Mouse (Mus musculus) hindbrain, embryonic 10.5 days (tissue): ENCODE data around the gene Mettl23. TPM values are rescaled to one million over a fixed set of nuclear protein-coding genes. Genes with fewer than 3 reads are reported as not detected.
"Not testable (repeated sequence)": the region's sequence is repeated elsewhere in the genome, so short reads cannot be mapped to it uniquely, and the experiment has no call there.

ENCODE experiments used
- DNase-seq: peaks from one replicate; pipeline ENCODE4 v3.0.0-alpha.2; 2017; ENCODE audit warnings: low spot score
- H3K27ac ChIP-seq: fragments of 300-500 bp; sonication (generic); 2 replicates; pipeline ENCODE4 v1.5.1; 2016; ENCODE audit warnings: mild to moderate bottlenecking, moderate library complexity
- H3K27me3 ChIP-seq: fragments of 300-500 bp; sonication (generic); 2 replicates; pipeline ENCODE4 v1.6.1; 2016; ENCODE audit warnings: mild to moderate bottlenecking; ENCODE audit not compliant: poor library complexity, insufficient read depth, severe bottlenecking
- H3K36me3 ChIP-seq: fragments of 300-500 bp; sonication (generic); 2 replicates; pipeline ENCODE4 v1.6.1; 2016; ENCODE audit warnings: mild to moderate bottlenecking, moderate library complexity
- H3K4me1 ChIP-seq: fragments of 300-500 bp; sonication (generic); replicated peaks from 2 replicates; pipeline ENCODE4 v1.6.1; 2016; ENCODE audit warnings: mild to moderate bottlenecking
- H3K4me3 ChIP-seq: fragments of 300-500 bp; sonication (generic); 2 replicates; pipeline ENCODE4 v1.5.1; 2016; ENCODE audit warnings: mild to moderate bottlenecking, moderate library complexity
- H3K9me3 ChIP-seq: fragments of 300-500 bp; sonication (generic); 2 replicates; pipeline ENCODE4 v1.6.1; 2016; ENCODE audit warnings: mild to moderate bottlenecking, moderate library complexity
- WGBS: fragments of 180-500 bp; shearing (Covaris S2); methylation state at CpG from one replicate; pipeline ENCODE4 v1.1.7; 2016; 5-methylcytosine and 5-hydroxymethylcytosine counted together
- polyA plus RNA-seq: library from polyadenylated mRNA; unstranded; fragments of >200 nt; fragmentation: Nextera tagmentation; extraction: Ambion mirVana; gene quantifications from 2 replicates; pipeline ENCODE4 v1.2.1, GENCODE M21; 2016

Mettl23 gene
- polyA plus RNA-seq, 1 experiment from 2014 or later = 62.3 TPM

DNA sequence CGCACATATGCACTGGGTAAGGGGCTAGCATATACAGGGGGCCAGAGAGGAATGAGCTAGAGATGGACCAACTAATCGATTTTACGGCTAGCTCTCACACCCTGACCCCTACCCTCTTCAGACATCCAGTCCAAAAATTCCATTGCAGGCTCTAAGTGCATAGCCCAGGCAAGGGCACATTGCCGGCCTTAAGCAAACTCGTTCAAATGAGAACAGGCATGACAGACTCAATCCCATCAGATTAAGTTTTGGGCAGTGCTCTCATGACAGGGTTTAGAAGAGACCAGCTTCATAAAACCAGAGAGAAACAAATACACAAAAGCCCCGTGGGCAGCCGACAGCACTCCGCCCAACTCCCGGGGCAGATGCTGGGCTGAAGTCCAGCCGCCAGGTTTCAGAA, 20.9 kb upstream of the Mettl23 start:
- peak overlapping the region; percentile 46; the same call in 1 of the 2 replicates for H3K27ac ChIP-seq

DNA sequence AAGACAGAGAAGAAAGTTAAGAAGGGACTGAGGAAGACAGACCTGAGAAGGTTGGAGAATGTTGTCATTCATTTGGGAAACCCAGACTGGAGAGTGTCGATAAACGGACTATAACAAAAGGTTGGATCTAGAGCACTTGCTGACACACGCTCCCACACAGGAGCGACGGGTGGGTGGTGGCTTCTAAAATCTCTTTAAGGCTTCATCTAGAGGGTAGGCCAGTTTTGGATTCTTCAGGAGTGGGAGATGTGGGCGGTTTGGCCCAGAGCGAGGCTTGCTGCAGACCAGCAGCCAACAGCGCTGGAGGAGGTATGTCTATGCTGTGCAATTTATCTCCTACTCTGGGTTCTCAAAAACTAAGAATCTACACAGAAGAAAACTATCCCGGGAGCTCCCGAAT, 20.5 kb upstream of the Mettl23 start:
- DNase-seq = no peak
- Histone ChIP-seq H3K27me3 (no peaks in the 10 kb centered on the region), H3K27ac (no peak overlapping the region), H3K9me3 (no peaks in the 10 kb centered on the region), H3K36me3 (0 out of 2 replicates have a peak, but pooled peaks cover 5% of the 10 kb centered on the region), H3K4me1 (peaks cover 70% of the 10 kb centered on the region), H3K4me3 (no peak overlapping the region)
- 90% methylated on average over 10 of the region's 10 CpGs for WGBS

More for the DNA sequence above, 20.9 kb upstream of the Mettl23 start:
- H3K9me3 ChIP-seq = no peaks in the 10 kb centered on the region
- H3K4me3 ChIP-seq = no peak overlapping the region
- no peaks in the 10 kb centered on the region for H3K27me3 ChIP-seq
- whole genome bisulfite sequencing = 69% methylated on average over 10 of the region's 10 CpGs
- H3K4me1 ChIP-seq = peaks cover 69% of the 10 kb centered on the region
- no peak for DNase-seq
- 0 out of 2 replicates have a peak, but pooled peaks cover 5% of the 10 kb centered on the region for H3K36me3 ChIP-seq

DNA sequence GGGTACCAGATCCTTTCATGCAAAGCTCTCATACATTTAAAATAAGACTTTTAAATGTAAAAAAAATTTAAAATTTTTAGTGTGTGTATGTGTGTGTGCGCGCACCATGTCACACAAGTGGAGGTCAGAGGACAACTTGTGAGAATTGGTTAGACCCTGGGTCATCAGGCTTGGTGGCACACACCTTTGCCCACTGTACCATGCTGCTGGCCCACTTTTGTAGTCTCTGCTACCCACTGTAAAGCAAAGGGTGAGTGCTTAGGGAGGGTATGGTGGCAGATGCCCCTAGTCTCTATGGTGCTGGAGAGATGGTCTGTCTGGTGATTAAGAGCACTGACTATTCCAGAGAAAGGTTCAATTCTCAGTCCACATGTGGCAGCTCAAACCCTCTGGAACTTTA, 19.8 kb upstream of the Mettl23 start:
- H3K4me1 ChIP-seq = peaks cover 75% of the 10 kb centered on the region

DNA sequence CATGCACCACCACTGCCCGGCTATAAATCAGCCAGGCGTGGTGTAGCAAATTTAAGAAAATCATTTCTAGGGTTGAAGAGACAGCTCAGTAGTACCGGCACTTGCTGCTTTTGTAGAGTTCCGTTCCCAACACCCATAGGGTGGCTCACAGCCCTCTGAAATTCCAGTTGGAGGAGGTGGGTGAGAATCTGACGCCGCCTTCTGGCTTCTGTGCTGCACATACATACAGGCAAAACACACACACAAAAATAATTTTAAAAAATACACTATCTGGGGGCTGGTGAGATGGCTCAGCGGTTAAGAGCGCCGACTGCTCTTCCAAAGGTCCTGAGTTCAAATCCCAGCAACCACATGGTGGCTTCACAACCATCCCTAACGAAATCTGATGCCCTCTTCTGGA, 19.2 kb upstream of the Mettl23 start:
- not testable (repeated sequence) for H3K4me3 ChIP-seq, H3K27me3 ChIP-seq, H3K9me3 ChIP-seq, DNase-seq, H3K27ac ChIP-seq, H3K36me3 ChIP-seq
- H3K4me1 ChIP-seq = peaks cover 75% of the 10 kb centered on the region
- 95% methylated on average over 10 of the region's 10 CpGs for WGBS

More for the DNA sequence above, 19.8 kb upstream of the Mettl23 start:
- Histone ChIP-seq H3K9me3 (no peaks in the 10 kb centered on the region), H3K27me3 (no peaks in the 10 kb centered on the region), H3K36me3 (0 out of 2 replicates have a peak, but pooled peaks cover 5% of the 10 kb centered on the region), H3K27ac (no peak overlapping the region), H3K4me3 (no peak overlapping the region)
- DNase-seq = no peak
- WGBS = 98% methylated on average over 2 of the region's 2 CpGs

DNA sequence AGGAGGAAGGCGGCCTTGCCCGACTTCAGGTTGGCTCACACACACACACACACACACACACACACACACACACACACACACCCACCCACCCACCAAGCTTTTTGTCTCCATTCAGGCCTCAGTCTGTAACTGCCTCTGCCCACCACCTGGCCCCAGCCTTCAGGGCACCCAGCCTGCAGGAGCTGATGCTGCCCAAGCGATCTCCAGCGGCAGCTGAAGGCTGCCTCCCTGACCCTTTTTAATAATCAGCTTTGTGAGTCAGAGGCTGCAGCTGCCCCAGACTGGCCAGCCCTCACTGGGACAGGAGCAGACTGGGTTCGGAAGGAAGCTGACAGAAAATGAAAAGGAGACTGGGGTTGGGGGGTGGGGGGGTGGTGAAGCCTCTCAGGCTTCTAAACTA, 17.8 kb upstream of the Mettl23 start:
- peak; percentile 31 for DNase-seq
- Histone ChIP-seq H3K4me3 (peak overlapping the region; percentile 85), H3K27me3 (no peaks in the 10 kb centered on the region), H3K9me3 (no peaks in the 10 kb centered on the region), H3K4me1 (peaks cover 75% of the 10 kb centered on the region), H3K36me3 (0 out of 2 replicates have a peak, but pooled peaks cover 5% of the 10 kb centered on the region), H3K27ac (peak overlapping the region; percentile 94)
- WGBS = 30% methylated on average over 5 of the region's 5 CpGs

DNA sequence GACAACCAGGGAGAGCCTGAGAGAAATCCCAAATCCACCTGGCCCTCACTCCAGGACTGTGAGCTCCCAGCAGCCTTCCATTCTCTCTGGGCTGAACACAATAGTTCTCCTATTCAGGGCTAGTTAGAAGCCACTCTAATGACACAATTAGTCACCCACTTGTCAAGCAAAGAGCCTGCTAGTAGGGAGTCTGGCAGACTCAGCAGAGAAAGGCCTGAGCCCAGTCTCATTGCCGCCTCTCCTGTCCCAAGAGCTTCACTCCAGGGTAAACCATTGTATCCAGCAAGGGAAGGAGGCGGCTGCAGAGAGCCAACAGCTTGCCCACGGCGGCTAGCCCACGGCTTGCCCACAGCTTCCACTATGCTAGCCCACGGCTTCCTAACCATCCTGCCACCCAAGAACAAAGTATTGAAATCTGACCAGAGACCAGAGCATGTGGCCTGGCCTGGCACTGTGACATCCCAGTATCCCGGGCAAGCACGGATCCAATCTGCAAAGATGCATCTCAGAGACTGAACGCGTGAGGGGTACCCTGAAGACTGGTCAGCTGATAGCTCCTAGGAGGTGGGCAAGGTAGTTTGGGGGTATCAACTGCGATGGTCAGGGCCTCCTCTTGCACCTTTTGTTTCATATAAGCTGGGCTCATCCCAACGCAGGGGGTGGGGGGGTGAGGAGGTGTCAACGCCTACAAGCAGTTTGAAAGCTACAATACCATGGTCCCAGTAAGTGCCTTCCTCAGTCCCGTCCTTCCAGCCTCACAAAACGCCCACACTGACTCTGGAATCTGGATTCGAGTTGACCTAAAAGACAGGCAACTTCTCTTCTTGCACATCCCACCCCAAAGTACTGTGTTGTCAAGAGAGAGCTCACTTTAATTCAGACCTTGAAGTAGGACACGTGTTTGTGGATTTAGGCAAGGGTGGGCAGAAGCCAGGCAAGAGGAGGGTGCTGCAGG, 16.3 kb upstream of the Mettl23 start:
- Histone ChIP-seq H3K9me3 (no peaks in the 10 kb centered on the region), H3K4me1 (peaks cover 61% of the 10 kb centered on the region)
- DNase-seq = peak; percentile 41

DNA sequence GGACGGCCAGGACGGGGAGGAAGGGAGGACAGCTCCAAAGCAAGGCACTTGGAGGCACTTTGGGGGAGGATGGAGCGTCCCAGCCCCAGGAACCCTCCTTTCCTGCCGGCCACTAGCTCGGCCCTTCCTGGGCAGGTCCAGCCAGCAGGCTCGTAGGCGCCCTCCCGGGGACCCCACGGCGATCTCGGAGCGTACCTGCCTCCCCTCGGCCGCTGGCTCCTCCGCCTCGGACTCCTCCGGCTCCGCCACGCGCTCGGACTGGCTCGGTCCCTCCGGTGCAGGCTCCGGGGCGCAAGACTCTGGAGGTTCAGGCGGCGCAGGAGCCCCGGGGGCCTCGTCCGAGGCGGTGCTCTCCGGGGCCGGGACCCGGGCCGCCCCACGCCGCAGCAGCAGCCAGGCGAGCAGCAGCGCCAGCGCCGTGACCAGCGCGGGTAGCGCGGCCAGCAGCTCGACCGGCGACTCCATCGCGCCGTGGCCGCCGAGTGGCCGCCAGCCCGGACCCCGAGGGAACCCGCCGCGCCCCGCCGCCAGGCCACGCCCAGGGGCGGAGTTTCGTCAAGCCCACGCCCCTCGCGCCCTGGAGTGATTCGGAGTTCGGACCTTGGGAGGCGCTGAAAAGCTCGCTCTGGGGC, 15.4 kb upstream of the Mettl23 start, which contains the start of gene Mxra7:
TSS of gene Mxra7 (minus strand) at position 513 of the 632 bp plus-strand sequence.
- Histone ChIP-seq H3K27me3 (no peaks in the 10 kb centered on the region), H3K4me3 (peak within 1 kb of the TSS; percentile 85), H3K9me3 (no peaks in the 10 kb centered on the region), H3K4me1 (peaks cover 57% of the 10 kb centered on the region), H3K27ac (peak within 1 kb of the TSS; percentile 94), H3K36me3 (peaks cover 19% of the 10 kb centered on the region)
- peak; percentile 84 for DNase-seq
- under 1% methylated on average over 71 of the region's 71 CpGs for WGBS

More for the DNA sequence above, 16.3 kb upstream of the Mettl23 start:
- Histone ChIP-seq H3K27me3 (no peaks in the 10 kb centered on the region), H3K27ac (peak overlapping the region; percentile 94), H3K36me3 (peaks cover 14% of the 10 kb centered on the region), H3K4me3 (peak overlapping the region; percentile 85)
- 13% methylated on average over 17 of the region's 17 CpGs for WGBS

DNA sequence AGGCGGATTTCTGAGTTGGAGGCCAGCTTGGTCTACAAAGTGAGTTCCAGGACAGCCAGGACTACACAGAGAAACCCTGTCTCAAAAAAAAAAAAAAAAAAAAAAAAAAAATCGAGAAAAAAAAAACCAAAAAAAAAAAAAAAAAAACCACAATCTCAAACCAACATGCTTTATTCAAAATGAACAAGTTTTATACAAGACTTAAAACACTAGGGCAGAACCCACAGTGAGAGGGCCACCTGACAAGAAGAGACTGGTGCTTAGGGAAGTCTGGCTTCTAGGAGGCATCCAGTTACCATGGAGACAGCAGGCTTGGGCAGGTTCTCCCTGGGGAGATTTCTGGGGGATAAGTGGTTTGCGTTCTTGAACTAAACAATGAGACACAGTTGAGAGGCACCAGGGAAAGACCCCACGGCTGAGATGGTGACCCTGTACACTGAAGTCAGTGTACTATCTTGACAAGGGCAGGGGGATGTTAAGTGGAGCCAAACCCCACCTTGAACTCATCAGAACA, 10.8 kb upstream of the Mettl23 start:
- H3K36me3 ChIP-seq = peaks cover 60% of the 10 kb centered on the region
- WGBS = 31% methylated on average over 4 of the region's 4 CpGs

DNA sequence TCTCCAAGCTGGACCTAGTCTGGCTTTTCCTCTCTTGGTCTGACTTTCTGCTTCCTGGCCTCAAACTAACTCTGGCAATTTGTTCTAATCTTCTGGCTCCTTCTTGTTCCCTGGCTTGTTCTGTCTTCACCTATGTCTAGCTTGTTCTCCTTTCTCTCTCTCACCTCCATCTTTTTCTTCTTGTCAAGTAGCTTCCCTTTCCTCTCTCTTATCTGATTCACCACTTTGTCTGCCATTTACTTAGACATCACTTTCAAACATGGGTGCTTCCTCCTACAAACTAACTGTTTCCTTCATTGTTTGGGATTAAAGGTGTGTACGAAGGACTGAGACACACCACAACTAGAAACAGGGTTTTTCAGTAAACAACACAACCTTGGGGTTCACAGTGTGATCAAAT, 8.1 kb upstream of the Mettl23 start:
- Histone ChIP-seq H3K9me3 (no peaks in the 10 kb centered on the region), H3K36me3 (peaks cover 87% of the 10 kb centered on the region), H3K4me3 (no peak overlapping the region), H3K4me1 (peaks cover 30% of the 10 kb centered on the region), H3K27ac (no peak overlapping the region), H3K27me3 (no peaks in the 10 kb centered on the region)
- no peak for DNase-seq
- WGBS = 90% methylated on average over 1 of the region's 1 CpGs

More for the DNA sequence above, 10.8 kb upstream of the Mettl23 start:
- DNase-seq = peak; percentile 41
- Histone ChIP-seq H3K9me3 (no peaks in the 10 kb centered on the region), H3K4me1 (peaks cover 45% of the 10 kb centered on the region), H3K27me3 (no peaks in the 10 kb centered on the region), H3K4me3 (no peak overlapping the region), H3K27ac (peak overlapping the region; percentile 46; the same call in 1 of the 2 replicates)

DNA sequence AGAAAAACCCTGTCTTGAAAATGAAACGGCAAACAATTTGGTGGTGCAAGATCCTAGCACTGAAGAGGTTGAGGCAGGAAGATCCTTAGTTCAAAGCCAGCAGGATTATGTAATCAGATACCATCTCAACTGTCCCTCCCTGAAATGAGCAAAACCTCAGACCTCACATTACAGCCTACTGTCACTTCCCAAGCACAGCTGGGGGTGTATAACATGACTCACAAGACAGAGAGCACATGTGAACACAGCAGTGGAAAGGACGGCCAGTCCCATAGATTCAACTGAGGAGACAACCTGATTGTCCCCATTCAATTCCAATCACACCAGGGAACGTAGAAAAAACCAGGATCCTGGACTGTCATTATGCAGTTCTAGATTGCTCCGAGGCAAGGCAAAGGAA, 6.8 kb upstream of the Mettl23 start:
- DNase-seq = no peak
- Histone ChIP-seq H3K36me3 (peaks cover 96% of the 10 kb centered on the region), H3K9me3 (no peaks in the 10 kb centered on the region), H3K27me3 (no peaks in the 10 kb centered on the region), H3K4me3 (no peak overlapping the region), H3K4me1 (peaks cover 41% of the 10 kb centered on the region), H3K27ac (no peak overlapping the region)
- WGBS = 91% methylated on average over 4 of the region's 4 CpGs

DNA sequence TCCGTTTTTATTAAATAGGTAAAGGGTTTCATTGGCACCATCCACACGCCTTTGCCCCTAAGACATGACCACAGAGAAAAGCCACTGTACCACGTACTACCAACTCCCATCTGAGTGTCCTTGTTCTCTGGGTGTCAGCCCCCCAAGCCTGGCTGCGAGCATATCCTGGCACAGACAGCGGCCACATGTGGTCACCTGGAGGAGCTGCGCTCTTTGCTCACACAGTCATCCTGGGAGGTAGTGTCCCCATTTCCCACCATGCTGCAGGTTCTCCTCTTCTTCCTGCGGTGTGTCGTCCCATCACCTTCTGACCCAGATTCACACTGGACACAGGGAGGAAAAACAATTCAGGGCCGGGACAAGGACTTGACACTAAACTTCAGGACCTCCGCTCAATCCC, 5.6 kb upstream of the Mettl23 start:
- DNase-seq = no peak
- WGBS = 94% methylated on average over 10 of the region's 10 CpGs
- H3K4me1 ChIP-seq = peaks cover 50% of the 10 kb centered on the region

DNA sequence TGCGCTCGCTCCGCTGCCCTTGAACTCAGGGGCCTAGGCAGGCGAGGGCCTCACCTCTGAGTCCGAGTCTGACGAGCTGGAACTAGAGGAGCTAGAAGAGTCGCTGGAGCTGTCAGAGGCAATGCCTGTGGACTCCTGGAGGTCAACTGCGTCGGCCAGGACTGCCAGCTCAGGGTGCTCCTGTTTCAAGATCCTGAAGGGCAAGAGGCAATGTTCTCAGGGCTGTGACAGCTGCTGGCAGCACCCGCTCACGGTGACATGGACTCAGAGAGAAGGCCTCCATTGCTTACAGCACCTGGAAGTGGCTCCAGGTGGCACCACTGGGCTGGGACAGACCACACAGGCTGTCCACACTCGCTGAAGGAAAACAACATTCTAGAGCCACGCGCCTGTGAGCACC, 4.1 kb upstream of the Mettl23 start:
- no peaks in the 10 kb centered on the region for H3K9me3 ChIP-seq
- DNase-seq = no peak
- H3K36me3 ChIP-seq = peaks cover 75% of the 10 kb centered on the region
- H3K27ac ChIP-seq = no peak overlapping the region
- H3K4me3 ChIP-seq = no peak overlapping the region
- H3K27me3 ChIP-seq = no peaks in the 10 kb centered on the region
- WGBS = 91% methylated on average over 14 of the region's 14 CpGs
- peaks cover 50% of the 10 kb centered on the region for H3K4me1 ChIP-seq

More for the DNA sequence above, 5.6 kb upstream of the Mettl23 start:
- H3K27ac ChIP-seq = no peak overlapping the region
- no peak overlapping the region for H3K4me3 ChIP-seq
- peaks cover 90% of the 10 kb centered on the region for H3K36me3 ChIP-seq
- no peaks in the 10 kb centered on the region for H3K9me3 ChIP-seq
- H3K27me3 ChIP-seq = no peaks in the 10 kb centered on the region
